Mouse (Mus musculus): ENCODE data around the gene Taok3. TPM values are rescaled to one million over a fixed set of nuclear protein-coding genes. Genes with fewer than 3 reads are reported as not detected.

The Taok3 gene
- polyA plus RNA-seq, 2 experiments = 17.1 to 43.3 TPM

- peaks cover 34% of the 10 kb centered on the region for H3K36me3 ChIP-seq (replicated peaks; ENCODE audit: control insufficient read depth, insufficient read depth, low read depth)
Measured at GRCm38 (mm10) chr5:117152944-117153343, 33.0 kb downstream of the Taok3 start.

DNA sequence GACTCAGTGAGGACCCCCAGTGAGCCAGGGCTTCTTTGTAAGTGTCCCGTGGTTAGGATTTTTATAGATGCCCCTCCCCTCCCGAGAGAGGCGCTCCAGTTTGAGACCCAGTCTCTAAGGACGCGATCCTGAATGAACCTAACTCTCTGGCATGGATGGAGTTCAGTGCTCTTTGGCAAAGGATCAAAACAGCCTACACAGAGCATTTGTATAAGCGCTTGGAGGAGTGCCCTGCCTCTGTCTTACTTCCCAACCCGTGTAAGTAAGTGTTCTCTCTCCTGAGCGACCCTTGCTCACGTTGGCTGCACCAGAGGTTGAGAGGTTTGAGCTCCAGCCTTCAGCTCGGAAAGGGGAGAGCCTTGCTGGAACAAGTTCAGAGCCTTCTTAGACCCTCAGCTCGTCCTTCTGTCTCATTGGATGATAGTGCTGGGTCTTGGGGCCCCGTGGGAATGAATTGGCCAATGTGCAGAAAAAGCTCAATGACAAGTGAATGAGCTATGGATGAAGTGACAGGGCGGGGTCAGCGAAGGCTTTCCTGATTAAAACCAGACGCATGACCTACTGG lies 33.7 kb downstream of the Taok3 start:
- peaks cover 8 to 9% of the 10 kb centered on the region in 2 experiments; a peak in 3 of 4 replicates for H3K4me1 ChIP-seq (replicated peaks; ENCODE audit: control insufficient read depth in 2 of 2, insufficient read depth in 2 of 2, low read length in 1 of 2)
- no peak overlapping the region for H3K4me3 ChIP-seq (ENCODE audit: insufficient read depth in 1 of 2, low read depth in 2 of 2, low read length in 2 of 2)
- H3K9ac ChIP-seq (replicated peaks) = no peak overlapping the region
- no peak overlapping the region for H3K4me2 ChIP-seq (ENCODE audit: low read depth)
- TF ChIP-seq CTCF (IDR thresholded peaks at IDR 0.05; ENCODE audit: low read depth) (no peak), EP300 (IDR thresholded peaks at IDR 0.05; ENCODE audit: low read depth) (no peak)
- H3K27ac ChIP-seq = no peak overlapping the region
- DNase-seq (ENCODE audit: low read depth in 3 of 3, low spot score in 3 of 3) (no peak), ATAC-seq (ENCODE audit: insufficient read depth) (no peak)
- 73% methylated on average over 15 of the region's 15 CpGs for WGBS (ENCODE audit: insufficient replicate concordance)
- H3K9me3 ChIP-seq (ENCODE audit: control insufficient read depth, low read length) = no peaks in the 10 kb centered on the region
- H3K36me3 ChIP-seq (replicated peaks; ENCODE audit: control insufficient read depth, insufficient read depth, low read depth) = peaks cover 34% of the 10 kb centered on the region
- no peaks in the 10 kb centered on the region for H3K27me3 ChIP-seq (ENCODE audit: control insufficient read depth, insufficient read depth, low read length)

More at GRCm38 (mm10) chr5:117152944-117153343, 33.0 kb downstream of the Taok3 start:
- Histone ChIP-seq H3K9ac (replicated peaks) (no peak overlapping the region), H3K4me1 (replicated peaks; ENCODE audit: control insufficient read depth in 2 of 2, insufficient read depth in 2 of 2, low read length in 1 of 2) (peaks cover 12% of the 10 kb centered on the region in 2 experiments; a peak in 3 of 4 replicates), H3K27me3 (ENCODE audit: control insufficient read depth, insufficient read depth, low read length) (no peaks in the 10 kb centered on the region), H3K9me3 (ENCODE audit: control insufficient read depth, low read length) (no peaks in the 10 kb centered on the region), H3K27ac (no peak overlapping the region), H3K4me3 (ENCODE audit: insufficient read depth in 1 of 2, low read depth in 2 of 2, low read length in 2 of 2) (no peak overlapping the region), H3K4me2 (ENCODE audit: low read depth) (no peak overlapping the region)
- TF ChIP-seq CTCF (IDR thresholded peaks at IDR 0.05; ENCODE audit: low read depth) (peak; percentile 34; the same call in 1 of the 2 replicates), EP300 (IDR thresholded peaks at IDR 0.05; ENCODE audit: low read depth) (no peak)
- ATAC-seq (ENCODE audit: insufficient read depth) (no peak), DNase-seq (ENCODE audit: low read depth in 3 of 3, low spot score in 3 of 3) (no peak)

- peaks cover 19% of the 10 kb centered on the region for H3K36me3 ChIP-seq (replicated peaks; ENCODE audit: control insufficient read depth, insufficient read depth, low read depth)
Measured at GRCm38 (mm10) chr5:117158335-117159018, 38.5 kb downstream of the Taok3 start.

GRCm38 (mm10) chr5:117159326-117159725 lies 39.4 kb downstream of the Taok3 start:
- ATAC-seq (ENCODE audit: insufficient read depth) (peak; percentile 29; the same call in 1 of the 2 replicates), DNase-seq (ENCODE audit: low read depth in 3 of 3, low spot score in 3 of 3) (no peak)
- Histone ChIP-seq H3K9ac (replicated peaks) (no peak overlapping the region), H3K4me1 (replicated peaks; ENCODE audit: control insufficient read depth in 2 of 2, insufficient read depth in 2 of 2, low read length in 1 of 2) (peaks cover 0 to 15% of the 10 kb centered on the region in 2 experiments; a peak in 2 of 4 replicates), H3K4me3 (ENCODE audit: insufficient read depth in 1 of 2, low read depth in 2 of 2, low read length in 2 of 2) (no peak overlapping the region), H3K9me3 (ENCODE audit: control insufficient read depth, low read length) (no peaks in the 10 kb centered on the region), H3K27me3 (ENCODE audit: control insufficient read depth, insufficient read depth, low read length) (no peaks in the 10 kb centered on the region), H3K27ac (no peak overlapping the region), H3K36me3 (replicated peaks; ENCODE audit: control insufficient read depth, insufficient read depth, low read depth) (peaks cover 22% of the 10 kb centered on the region), H3K4me2 (ENCODE audit: low read depth) (no peak overlapping the region)
- 53% methylated on average over 8 of the region's 8 CpGs for WGBS (ENCODE audit: insufficient replicate concordance)
- TF ChIP-seq CTCF (IDR thresholded peaks at IDR 0.05; ENCODE audit: low read depth) (no peak), EP300 (IDR thresholded peaks at IDR 0.05; ENCODE audit: low read depth) (no peak)

More at GRCm38 (mm10) chr5:117158335-117159018, 38.5 kb downstream of the Taok3 start:
- 77% methylated on average over 7 of the region's 7 CpGs for WGBS (ENCODE audit: insufficient replicate concordance)
- Histone ChIP-seq H3K9ac (replicated peaks) (no peak overlapping the region), H3K4me1 (replicated peaks; ENCODE audit: control insufficient read depth in 2 of 2, insufficient read depth in 2 of 2, low read length in 1 of 2) (peaks cover 0 to 15% of the 10 kb centered on the region in 2 experiments; a peak in 2 of 4 replicates), H3K9me3 (ENCODE audit: control insufficient read depth, low read length) (no peaks in the 10 kb centered on the region), H3K27ac (no peak overlapping the region), H3K27me3 (ENCODE audit: control insufficient read depth, insufficient read depth, low read length) (no peaks in the 10 kb centered on the region), H3K4me2 (ENCODE audit: low read depth) (no peak overlapping the region), H3K4me3 (ENCODE audit: insufficient read depth in 1 of 2, low read depth in 2 of 2, low read length in 2 of 2) (no peak overlapping the region)
- TF ChIP-seq EP300 (IDR thresholded peaks at IDR 0.05; ENCODE audit: low read depth) (no peak), CTCF (IDR thresholded peaks at IDR 0.05; ENCODE audit: low read depth) (no peak)
- ATAC-seq (ENCODE audit: insufficient read depth) = no peak
- no peak for DNase-seq (ENCODE audit: low read depth in 3 of 3, low spot score in 3 of 3)

DNA sequence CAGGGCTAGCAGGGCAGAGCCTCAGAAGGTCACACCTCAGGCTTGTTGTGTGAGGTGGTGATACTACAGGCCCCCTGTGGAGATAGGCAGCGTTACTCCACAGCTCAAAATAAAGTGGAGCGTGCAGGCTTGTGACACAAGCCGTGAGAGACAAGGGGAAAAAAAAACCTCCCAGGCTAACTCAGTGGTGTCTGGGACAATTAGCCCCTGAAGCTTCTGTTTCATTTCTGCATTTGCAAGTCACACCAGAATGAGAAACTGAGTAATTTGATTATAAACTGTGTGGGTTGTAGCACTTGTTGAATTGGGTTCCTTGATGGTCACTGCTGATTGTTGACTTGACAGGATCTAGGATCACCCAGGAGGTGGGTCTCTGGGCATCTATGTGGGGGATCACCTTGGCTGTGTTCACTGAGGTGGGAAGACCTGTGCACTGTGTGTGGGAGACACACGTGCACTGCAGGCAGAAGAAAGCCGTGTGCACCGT lies 39.9 kb downstream of the Taok3 start:
- Histone ChIP-seq H3K27ac (no peak overlapping the region), H3K4me1 (replicated peaks; ENCODE audit: control insufficient read depth in 2 of 2, insufficient read depth in 2 of 2, low read length in 1 of 2) (peaks cover 0 to 15% of the 10 kb centered on the region in 2 experiments; a peak in 2 of 4 replicates), H3K27me3 (ENCODE audit: control insufficient read depth, insufficient read depth, low read length) (no peaks in the 10 kb centered on the region), H3K36me3 (replicated peaks; ENCODE audit: control insufficient read depth, insufficient read depth, low read depth) (peaks cover 20% of the 10 kb centered on the region), H3K9me3 (ENCODE audit: control insufficient read depth, low read length) (no peaks in the 10 kb centered on the region), H3K9ac (replicated peaks) (no peak overlapping the region), H3K4me3 (ENCODE audit: insufficient read depth in 1 of 2, low read depth in 2 of 2, low read length in 2 of 2) (no peak overlapping the region), H3K4me2 (ENCODE audit: low read depth) (no peak overlapping the region)
- 78% methylated on average over 6 of the region's 6 CpGs for WGBS (ENCODE audit: insufficient replicate concordance)
- DNase-seq (ENCODE audit: low read depth in 3 of 3, low spot score in 3 of 3) (no peak), ATAC-seq (ENCODE audit: insufficient read depth) (no peak)
- no peak for TF ChIP-seq CTCF (IDR thresholded peaks at IDR 0.05; ENCODE audit: low read depth)
- TF ChIP-seq EP300 (IDR thresholded peaks at IDR 0.05; ENCODE audit: low read depth) = no peak
